Mouse (Mus musculus) embryo, embryonic 10 days (tissue): ENCODE results near the gene Efs.
"Not testable (repeated sequence)": the region's sequence is repeated elsewhere in the genome, so short reads cannot be mapped to it uniquely, and the experiment has no call there.

ENCODE experiments used
- DNase-seq: peaks from one replicate; pipeline ENCODE4 v3.0.0-alpha.2; 2015; ENCODE audit warnings: low spot score

Efs gene

DNA sequence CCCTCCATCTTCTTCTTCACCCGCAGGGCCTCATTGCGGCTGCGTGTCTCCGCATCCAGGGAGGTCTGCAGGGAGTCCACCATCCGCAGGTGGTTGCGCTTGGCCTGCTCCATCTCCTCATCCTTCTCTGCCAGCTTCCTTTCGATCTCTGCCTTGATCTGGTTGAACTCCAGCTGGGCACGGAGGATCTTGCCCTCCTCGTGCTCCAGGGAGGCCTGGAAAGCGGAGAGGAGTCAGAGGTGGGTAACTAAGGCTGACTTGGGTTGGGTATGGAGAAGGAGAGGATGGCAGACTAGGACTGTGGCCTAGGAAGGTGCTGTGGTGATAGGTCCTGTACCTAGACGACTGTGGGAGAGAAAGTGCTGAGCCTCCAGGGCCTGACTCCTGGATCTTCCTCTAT, 21.1 kb upstream of the Efs start:
- DNase-seq, result not testable (repeated sequence)

DNA sequence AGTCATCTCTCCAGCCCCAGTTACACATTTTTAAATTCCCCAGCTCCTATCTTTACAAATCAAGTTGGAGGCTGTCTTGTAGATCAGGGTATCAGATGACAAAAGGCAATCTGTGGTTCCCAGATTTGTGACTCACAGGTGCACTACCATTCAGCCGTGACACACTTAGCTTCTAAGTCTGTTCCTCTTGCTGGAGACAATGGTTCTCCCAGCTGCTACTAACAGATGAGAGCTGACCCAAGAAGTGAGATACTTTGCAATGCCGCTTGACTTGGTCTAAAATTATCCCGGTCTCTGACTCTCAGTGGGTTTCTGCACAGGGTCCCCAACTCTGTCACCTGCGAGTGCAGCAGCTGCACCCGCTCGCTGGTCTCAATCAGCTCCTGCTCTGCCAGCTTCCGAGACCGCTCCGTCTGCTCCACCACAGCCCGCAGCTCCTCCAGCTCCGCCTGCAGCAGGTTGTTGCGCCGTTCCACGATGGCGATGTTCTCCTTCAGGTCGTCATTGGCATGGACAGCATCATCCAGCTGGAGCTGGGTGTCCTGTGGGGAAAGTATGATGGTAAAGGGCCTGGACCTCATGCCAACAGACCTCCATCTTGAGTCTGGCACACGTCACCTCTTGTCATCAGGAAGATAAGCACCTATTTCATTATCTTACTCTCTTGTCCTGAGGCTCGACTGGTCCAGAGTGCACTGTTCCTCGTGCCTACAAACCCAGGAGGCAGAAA, 20.2 kb upstream of the Efs start:
- DNase-seq, result no peak

DNA sequence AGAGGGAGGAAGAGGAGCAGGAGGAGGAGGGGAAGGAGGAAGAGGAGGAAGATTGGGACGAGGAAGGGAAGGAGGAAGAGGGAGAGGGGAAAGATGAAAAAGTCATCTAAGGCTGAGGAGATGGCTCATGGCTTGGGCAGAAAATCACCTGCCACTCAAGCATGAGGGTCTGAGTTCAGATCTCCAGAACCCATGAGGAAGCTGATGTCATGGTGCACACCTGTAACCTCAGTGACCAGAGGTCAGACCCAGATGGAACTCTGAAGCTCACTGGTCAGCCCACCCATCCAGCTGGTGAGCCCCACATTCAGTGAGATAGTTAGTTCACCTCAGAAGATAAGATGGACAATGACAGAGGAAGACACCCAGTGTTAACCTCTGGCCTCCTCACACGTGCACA, 19.0 kb upstream of the Efs start:
- no peak for DNase-seq

DNA sequence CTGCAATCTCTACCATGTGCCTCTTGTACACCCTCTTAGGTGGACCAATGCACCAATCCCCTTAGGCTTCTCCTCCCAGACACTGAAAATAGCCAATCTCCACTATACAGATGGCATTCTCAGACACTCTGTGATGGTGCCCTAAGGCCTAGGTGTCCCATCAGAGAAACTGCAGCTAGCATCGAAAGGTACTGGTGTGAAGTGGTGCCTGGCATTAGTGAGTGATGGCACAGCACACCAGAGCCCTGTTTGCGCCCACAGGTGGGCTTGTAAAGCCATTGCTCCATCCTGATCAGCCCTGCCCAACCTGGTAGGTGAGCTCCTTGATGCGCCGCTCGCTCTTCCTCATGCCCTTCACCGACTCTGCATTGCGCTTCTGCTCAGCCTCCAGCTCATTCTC, 18.0 kb upstream of the Efs start:
- DNase-seq, result no peak

DNA sequence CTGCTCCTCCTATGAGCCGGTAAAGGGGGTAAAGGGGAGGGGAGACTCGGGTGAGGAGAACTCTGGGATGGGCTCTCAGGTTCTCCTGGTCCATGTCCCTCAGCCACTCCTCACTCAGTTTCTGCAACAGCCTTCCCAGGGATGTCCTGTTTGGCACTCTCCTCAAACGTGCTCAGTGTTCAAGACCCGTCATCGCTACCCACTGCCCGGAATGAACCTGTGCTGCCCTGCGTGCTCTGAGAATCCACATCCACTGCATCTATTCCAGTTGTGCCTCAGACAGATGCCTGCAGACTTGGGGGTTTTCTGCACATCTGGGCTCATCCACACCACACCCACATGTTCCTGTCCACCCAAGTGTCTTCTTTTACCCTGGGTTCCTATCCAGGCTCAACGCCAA, 16.6 kb upstream of the Efs start:
- DNase-seq, result no peak

DNA sequence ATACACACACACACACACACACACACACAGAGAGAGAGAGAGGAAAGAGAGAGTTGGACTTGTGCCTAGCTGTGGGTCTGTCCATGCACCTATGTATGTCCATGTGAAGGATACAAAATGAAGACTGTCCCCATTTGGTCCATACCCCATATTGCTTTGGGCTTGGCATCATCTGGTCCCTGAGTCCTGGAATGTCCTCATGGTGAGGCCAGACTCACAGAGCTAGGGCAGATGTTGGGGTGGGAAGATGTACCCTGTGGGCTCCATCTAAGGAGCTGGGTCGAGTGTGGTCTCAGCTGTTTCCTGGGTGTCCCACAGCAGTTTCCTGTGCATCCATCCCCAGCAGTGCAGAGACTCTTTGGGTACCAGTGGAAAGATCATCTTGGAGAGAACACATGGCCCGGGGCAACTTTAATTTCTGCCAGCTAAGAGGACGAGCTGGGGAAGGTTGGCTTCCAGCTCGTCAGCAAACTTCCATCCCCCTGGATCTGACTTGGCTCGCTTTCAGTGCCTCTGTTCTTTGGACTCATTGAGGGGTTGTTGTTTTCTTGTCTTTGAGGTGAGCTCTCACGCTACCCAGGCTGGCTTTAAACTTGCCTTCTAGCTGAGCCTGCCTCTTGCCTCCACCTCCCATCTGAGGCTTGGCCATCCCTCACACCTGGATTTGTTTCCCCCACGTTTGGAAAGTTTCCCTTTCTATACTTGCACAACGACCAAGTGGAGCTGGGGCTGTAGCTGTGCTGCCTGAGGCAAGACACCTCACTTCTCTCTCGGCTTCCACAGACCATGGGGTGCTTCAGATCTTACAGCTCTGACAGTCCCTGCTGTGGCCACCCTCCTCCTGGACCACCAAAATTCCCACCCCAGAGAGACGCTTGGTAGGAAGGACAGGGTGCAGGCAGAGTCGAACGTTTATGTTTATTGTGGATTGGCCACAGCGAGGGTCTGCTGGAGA, 15.4 kb upstream of the Efs start:
- DNase-seq, result no peak

DNA sequence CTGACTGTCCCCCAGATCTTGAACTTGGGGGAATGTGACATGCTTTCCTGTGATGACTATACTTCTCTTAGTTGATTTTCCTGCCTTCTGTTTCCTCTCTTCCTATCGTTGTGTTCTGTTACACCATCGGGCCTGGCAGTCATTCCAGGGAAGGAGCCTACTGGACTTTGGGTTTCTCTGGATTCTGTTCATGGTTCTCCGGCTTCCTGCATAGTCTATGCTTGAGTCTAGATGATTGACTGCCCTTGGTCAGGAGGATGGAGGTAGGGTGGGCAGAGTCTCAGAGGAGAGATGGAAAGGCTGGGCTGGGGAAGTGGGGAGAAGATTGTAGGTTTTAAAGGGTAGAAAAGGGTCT, 14.2 kb upstream of the Efs start:
- no peak for DNase-seq

DNA sequence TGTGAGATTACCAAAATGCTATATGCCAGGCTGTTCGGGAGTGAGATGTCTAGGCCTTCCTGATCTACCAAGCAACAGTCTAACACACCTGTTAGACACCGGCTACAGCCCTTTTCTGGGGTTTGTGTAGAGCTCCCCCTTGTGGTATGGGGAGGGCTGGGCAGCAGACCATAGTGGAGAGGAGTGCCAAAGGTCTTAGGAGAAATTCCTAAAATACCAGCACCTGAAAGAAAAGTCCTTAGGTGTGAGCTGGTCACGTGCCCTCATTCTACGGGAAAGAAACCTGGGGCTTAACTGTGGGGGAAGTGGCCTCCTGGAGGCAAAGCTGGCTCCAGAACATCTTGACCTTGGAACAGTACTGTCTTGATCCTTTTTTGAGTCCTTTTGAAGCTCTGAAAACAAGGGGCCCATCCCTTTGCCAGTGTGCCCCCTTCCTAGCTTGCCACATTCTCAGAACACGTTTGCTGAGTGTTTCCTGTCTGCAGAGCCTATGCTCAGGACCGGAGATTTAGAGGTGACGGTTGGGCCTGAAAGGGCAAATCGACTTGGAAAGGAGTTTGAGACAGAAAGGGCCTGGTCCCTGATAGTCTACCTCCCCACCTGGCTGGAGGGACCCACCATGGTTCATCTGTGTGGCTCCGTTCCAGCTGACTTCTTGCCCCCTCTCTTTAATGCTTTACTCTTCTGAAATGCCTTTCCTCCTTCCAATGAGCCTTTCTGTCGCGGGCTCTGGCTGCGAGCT, 13.7 kb upstream of the Efs start:
- DNase-seq, result peak; percentile 73

DNA sequence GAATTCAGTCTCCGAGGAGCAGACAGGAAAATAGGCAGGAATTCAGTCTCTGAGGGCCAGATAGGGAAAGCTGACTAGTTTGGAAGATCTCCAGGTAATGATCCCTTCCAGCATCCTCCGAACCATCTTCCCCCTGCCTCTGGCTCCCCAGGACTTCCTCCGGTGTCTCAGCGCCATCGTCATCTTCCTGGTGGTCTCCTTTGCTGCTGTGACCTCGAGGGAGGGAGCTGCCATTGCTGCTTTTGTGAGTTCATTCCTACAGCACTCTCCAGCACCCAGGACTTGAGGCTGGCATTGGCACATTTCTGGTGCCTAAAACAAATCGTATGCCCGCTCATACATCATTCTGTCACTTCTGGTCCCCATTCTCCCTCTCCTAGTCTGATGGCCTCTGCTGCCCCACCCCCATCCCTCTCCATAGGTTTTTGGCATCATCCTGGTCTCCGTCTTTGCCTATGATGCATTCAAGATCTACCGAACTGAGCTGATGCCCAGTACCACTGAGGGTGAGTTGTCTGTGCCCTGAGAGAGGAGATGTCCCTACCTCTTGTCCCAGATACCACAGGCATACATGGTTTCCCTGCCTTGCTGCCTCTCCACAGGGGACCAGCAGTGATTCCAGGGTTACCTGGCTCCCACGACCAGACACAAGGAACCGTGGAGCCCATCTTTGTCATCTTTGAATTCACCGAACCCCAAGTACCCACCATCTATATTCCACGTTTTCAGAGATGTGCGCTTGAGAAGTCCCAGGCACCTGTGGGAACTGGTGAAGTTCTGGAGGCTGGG, 12.7 kb upstream of the Efs start:
- DNase-seq, result no peak

DNA sequence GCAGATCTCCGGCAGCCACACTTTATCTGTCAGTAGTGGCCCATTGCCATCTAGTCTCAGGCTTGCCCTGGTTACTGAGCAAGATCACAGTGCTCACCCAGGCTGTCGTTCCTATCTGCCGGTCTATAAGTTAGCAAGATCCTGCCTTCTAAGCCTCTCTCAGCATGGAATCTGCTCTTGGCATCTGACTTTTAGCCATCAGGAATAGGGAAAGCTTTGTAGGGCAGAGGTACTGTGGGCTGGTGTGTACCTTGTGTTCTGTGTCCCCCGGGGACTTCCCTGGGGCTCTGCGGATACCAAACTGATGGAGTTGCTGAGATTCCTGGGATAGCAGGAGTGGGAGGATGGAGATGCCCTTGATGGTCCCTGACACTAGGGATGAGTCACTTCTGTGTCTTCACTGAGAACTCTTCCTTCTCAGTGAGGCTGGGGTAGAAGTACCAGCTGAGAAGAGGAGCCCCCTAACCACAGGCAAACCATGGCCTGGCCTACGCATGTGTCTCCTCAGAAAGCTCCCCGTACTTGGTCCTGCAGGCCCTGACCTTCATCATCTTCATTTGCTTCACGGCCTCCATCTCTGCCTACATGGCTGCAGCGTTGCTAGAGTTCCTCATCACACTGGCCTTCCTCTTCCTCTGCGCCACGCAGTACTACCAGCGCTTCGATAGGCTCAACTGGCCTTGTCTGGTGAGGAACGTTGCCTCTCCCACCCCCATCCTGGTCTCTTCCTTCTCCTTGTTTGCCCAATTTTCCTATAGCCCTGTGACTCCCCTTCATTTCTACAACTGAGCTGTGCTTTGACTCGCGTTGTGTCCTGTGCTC, 11.6 kb upstream of the Efs start:
- DNase-seq, result no peak

DNA sequence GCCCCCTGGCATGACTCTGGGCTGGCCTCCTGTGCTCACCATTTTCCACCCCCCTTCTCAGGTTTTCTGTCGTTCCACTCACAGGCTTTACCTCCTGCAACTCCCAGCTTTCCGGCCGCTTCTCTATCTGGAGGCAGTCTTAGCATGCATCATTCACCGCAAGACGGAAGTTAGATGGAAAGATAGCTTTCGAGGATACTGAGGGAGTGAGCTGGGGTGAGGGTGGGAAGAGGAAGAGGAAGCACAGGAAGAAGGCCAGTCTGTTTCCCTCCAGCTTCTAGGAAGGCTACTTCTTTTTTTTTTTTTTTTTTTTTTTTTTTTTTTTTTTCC, 10.9 kb upstream of the Efs start:
- DNase-seq, result no peak

DNA sequence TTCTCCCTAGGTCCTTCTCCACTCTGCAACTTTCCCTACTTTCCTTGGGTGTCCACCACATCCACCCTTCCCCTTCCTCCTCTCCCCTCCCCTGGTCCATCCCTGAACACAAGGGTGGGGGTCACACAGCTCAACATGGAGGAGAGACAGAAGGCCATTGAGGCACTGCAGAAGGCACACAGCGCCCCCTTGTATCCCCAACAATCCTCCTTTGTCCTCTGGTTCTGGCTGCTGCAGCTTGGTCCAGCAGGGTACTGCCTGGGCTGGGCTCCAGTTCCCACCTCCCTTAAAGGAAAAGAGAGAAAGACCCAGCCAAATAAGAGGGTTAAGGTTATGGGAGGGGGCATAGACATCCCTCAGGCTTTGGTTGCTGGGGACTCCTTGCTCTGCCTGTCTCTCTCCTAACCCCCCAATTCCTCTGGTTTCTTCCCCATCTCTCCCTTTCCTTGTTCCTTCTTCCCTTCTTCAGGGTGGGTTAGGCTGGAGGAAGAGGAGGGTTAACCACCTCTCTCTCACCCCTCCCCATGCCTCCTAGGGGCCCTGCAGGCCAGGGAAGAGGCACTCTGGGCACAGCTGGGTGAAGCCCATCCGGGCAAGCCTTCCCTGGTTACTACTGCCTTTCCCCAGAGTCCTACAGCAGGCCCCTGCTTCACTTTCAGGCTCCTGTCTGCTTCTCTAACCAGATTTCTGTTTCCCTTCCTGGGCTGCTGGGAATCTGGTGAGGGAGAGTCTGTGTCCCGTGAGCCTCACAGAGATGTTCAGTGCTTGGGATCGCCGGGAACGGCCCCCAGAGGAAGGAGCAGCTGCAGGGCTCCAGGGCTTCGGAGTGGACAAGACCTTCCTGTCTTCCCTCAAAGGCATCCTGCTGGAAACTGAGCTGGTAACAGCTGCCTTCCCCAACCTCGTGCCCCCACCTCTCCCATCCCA, 10.2 kb upstream of the Efs start, which contains the start of gene Cmtm5:
TSS of gene Cmtm5 (plus strand) at position 358 of the 927 bp plus-strand sequence.
- DNase-seq, result peak; percentile 28

DNA sequence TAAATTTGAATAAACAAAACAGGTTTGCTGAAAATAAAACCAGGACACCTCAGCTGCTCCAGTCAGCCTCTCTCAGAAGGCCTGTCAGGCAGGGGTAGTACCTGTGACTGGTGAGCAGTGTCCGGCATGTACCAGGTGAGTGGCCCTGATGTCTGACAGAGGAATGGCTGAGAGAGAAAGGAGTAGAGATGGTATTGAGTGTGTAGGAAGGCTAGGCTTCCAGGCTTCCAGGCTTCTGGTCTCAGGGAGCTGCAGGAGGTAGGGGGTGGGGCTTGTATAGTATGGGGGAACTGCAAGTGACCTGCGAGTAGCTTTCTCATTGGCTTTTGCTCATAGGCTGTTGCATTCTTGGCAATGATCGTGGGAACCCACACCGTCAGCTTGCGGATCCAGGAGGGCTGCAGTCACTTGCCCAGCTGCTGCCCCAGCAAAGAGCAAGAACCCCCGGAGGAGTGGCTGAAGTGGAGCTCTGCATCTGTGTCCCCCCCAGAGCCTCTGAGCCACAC, 6.8 kb upstream of the Efs start, which contains the start of gene Il25:
TSS of gene Il25 (plus strand) at position 51 of the 506 bp plus-strand sequence.
- no peak for DNase-seq

DNA sequence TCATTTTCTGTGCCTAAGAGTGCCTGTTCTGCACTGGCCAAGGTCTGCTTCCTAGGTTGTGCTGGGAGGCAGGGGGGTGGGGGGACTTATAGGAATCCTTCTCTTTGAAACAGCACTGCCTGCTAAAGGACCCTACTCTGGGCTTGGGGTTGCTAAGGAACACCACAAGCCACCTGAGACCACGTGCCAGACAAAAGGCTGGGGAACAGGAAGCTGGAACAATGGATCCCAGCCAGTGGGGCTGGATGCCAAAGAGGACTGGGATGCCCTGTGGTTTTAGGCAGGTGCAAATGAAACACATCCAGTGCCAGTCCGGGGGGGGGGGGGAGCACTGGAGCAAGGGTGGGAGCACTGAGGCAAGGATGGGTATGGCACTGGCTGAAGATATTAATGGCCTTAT, 4.5 kb upstream of the Efs start:
- DNase-seq, result no peak

DNA sequence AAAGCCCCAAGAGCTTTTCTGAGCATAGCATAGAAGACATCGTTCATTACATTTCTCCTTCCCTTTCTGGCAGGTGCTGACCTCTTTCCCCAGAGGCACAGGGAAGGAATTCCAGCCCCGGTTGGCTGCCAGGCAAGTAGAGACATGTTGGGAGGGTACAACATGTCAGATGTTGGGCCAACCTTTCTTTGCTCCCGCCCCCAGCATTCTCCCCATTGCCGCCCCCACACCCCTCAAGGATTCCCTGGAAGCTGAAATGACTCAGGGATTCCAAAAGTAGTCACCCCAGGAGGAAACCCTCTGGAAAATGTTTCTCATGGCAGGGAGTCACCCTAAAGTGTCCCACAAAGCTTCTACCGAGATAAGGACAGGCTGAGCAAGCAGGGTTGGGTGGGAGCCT, 3.9 kb upstream of the Efs start:
- DNase-seq, result no peak

DNA sequence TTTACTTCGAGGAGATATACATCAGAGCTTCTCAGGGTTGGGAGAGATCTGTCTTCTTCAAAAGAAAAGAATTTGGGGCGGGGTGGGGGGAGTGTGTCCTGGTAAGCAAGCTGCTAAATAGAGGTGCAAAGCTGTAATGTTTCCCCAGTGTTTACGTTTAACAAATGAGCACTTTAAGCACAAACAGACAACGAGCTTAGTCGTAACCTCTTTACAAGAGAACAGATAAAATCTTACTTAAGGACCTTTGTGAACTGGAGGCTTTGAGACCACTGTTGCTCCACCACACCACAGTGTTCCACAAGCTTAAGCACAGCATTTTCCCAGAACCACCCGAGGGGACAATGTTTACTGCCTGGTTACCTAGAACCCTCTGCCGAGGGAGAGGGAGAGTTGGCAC, 1.4 kb upstream of the Efs start:
- peak; percentile 20 for DNase-seq

DNA sequence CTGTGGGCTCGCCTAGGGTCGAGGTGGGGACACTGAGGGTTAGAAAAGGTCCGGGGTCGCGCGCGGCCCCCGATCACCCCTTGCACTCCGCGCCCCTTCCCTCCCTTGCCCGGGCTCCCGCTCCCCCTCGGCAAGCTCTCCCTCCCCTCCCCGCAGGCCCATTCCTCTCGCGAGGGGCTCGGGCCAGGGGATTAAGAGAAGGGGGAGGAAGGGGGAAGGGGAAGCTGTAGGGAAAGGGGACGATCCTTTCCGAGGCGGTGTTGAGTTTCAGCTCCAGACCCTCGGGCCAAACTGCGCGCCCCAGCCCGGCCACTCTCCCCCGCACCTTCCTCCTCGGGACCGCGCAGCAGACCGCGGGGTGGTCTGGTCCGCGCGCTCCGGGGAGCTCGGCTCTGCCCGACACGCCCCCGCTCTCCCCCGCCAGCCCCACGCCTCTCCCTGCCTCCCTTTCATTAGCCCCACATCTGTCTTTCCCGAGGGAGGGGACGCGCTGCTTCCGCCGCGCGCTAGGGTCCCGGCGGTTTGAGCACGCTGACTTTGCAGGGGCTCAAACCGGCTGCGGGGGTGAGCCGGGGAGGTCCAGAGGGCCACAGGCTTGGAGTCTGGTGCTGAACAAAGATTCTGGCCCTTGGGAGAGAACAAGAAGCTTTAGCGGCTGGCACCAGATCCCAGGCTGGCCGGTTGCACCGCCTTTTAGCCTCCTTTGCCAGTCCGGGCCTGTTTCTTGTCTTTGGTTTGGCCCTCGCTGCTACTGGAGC, 654 bp upstream of the Efs start:
- peak; percentile 89 for DNase-seq

DNA sequence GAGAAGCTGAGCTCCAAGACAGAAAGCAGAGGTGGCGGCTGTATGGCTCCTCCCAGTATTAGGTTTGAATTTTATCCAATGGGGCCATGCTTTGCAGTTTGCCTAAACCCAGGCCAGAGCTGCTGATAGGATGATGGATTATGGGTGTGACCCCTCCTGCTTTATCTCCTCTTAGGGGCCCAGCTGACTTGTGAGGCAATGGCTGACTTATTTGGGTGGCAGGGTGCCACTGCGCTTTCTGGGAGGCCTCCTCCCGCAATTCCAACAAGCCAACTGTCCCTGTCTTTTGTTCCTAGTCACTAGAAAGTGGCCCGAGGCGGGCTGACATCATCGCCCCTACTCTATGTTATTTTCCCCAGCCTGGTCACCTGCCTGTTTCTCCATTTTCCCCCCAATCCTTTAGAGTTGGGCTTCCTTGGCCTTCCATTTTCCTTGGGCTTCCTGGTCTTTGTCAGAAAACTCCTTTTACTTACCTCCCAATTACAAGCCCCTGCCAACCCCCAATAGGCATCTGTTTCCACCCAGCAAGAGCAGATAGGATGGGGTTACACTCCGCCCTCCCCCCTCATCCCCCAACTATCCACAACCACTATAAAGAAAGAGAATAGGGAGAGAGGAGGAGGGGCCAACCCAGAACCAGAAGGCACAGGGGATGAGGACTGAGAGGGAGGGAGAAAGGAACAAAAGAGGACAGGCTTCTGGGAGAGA, 1.1 kb downstream of the Efs start:
- DNase-seq, result peak; percentile 85
